Mouse (Mus musculus) lung, adult 2 months (tissue): Measurements from ENCODE around the gene Irgc1. TPM values are rescaled to one million over a fixed set of nuclear protein-coding genes. Genes with fewer than 3 reads are reported as not detected.

Source experiments
- DNase-seq: peaks from one replicate; pipeline ENCODE4 v3.0.0; 2022
- H3K4me1 ChIP-seq: fragments of 200-500 bp; 2 replicates; pipeline ENCODE4 v1.6.1; 2011; ENCODE audit warnings: low read length; ENCODE audit not compliant: control insufficient read depth, insufficient read depth
- H3K4me3 ChIP-seq: fragments of 200-500 bp; replicated peaks from 2 replicates; pipeline ENCODE3; 2011; ENCODE audit warnings: low read depth, mild to moderate bottlenecking, control low read depth, low read length; ENCODE audit errors: extremely low read depth
- CTCF ChIP-seq: fragments of 200-500 bp; IDR thresholded peaks from 2 replicates; pipeline ENCODE4 v1.5.1; 2011; ENCODE audit warnings: mild to moderate bottlenecking, low read length, control low read depth; ENCODE audit not compliant: insufficient read depth
- POLR2A ChIP-seq: fragments of 200-500 bp; IDR thresholded peaks from 2 replicates; pipeline ENCODE4 v1.6.1; 2011; ENCODE audit warnings: low read depth, mild to moderate bottlenecking, control low read depth, low read length, borderline replicate concordance; ENCODE audit errors: extremely low read depth
- WGBS: fragments of 180-500 bp; shearing (Covaris S2); methylation state at CpG from one replicate; pipeline ENCODE4 v1.1.7; 2018; 5-methylcytosine and 5-hydroxymethylcytosine counted together
- polyA plus RNA-seq: library from polyadenylated mRNA; depleted of rRNA; stranded (reverse); fragments of >200 nt; gene quantifications from 2 replicates; pipeline ENCODE4 v1.2.3, GENCODE M21; 2012; rRNA removed

Irgc1 gene
- polyA plus RNA-seq, 1 experiment: 0.69 TPM

GRCm38 (mm10) chr7:24394475-24395161 is 57.5 kb downstream of the Irgc1 start:
- no peak for TF ChIP-seq CTCF
- no peak for TF ChIP-seq POLR2A
- no peak for DNase-seq
- 64% methylated on average over 15 of the region's 15 CpGs for WGBS
- H3K4me1 ChIP-seq: no peaks in the 10 kb centered on the region
- no peak overlapping the region for H3K4me3 ChIP-seq

- TF ChIP-seq POLR2A (no peak), CTCF (no peak)
- no peak overlapping the region for H3K4me3 ChIP-seq
- DNase-seq: no peak
- 81% methylated on average over 3 of the region's 3 CpGs for WGBS
- H3K4me1 ChIP-seq: no peaks in the 10 kb centered on the region
Measured at GRCm38 (mm10) chr7:24394054-24394453, 58.0 kb downstream of the Irgc1 start.

GRCm38 (mm10) chr7:24391687-24392086 is 60.4 kb downstream of the Irgc1 start:
- H3K4me3 ChIP-seq: no peak overlapping the region
- DNase-seq: no peak
- H3K4me1 ChIP-seq: no peaks in the 10 kb centered on the region
- TF ChIP-seq CTCF (no peak), POLR2A (no peak)
- 66% methylated on average over 2 of the region's 2 CpGs for WGBS

- no peak for TF ChIP-seq POLR2A
- TF ChIP-seq CTCF: no peak
- H3K4me1 ChIP-seq: no peaks in the 10 kb centered on the region
- no peak overlapping the region for H3K4me3 ChIP-seq
- no peak for DNase-seq
- WGBS: 14% methylated on average over 5 of the region's 5 CpGs
Measured at GRCm38 (mm10) chr7:24391077-24391476, 61.0 kb downstream of the Irgc1 start.

- TF ChIP-seq POLR2A: no peak
- Histone ChIP-seq H3K4me3 (no peak overlapping the region), H3K4me1 (no peaks in the 10 kb centered on the region)
- DNase-seq: no peak
- 61% methylated on average over 7 of the region's 7 CpGs for WGBS
Measured at GRCm38 (mm10) chr7:24390512-24390911, 61.6 kb downstream of the Irgc1 start.

- Histone ChIP-seq H3K4me3 (no peak overlapping the region), H3K4me1 (no peaks in the 10 kb centered on the region)
- no peak for DNase-seq
- no peak for TF ChIP-seq POLR2A
- no peak for TF ChIP-seq CTCF
- 62% methylated on average over 13 of the region's 13 CpGs for WGBS
Measured at GRCm38 (mm10) chr7:24389516-24390187, 62.4 kb downstream of the Irgc1 start.

- WGBS: 55% methylated on average over 10 of the region's 10 CpGs
- Histone ChIP-seq H3K4me3 (no peak overlapping the region), H3K4me1 (no peaks in the 10 kb centered on the region)
- DNase-seq: no peak
- no peak for TF ChIP-seq POLR2A
- no peak for TF ChIP-seq CTCF
Measured at GRCm38 (mm10) chr7:24387059-24387556, 65.0 kb downstream of the Irgc1 start.

- 6% methylated on average over 11 of the region's 11 CpGs for WGBS
- TF ChIP-seq CTCF (peak; percentile 85), POLR2A (no peak)
- Histone ChIP-seq H3K4me3 (no peak overlapping the region), H3K4me1 (no peaks in the 10 kb centered on the region)
- peak; percentile 76 for DNase-seq
Measured at GRCm38 (mm10) chr7:24384827-24385226, 67.3 kb downstream of the Irgc1 start.

- WGBS: 60% methylated on average over 6 of the region's 6 CpGs
- Histone ChIP-seq H3K4me3 (no peak overlapping the region), H3K4me1 (no peaks in the 10 kb centered on the region)
- TF ChIP-seq POLR2A: no peak
- no peak for TF ChIP-seq CTCF
- no peak for DNase-seq
Measured at GRCm38 (mm10) chr7:24384070-24384469, 68.0 kb downstream of the Irgc1 start.

GRCm38 (mm10) chr7:24382730-24383372 is 69.2 kb downstream of the Irgc1 start:
- Histone ChIP-seq H3K4me1 (no peaks in the 10 kb centered on the region), H3K4me3 (no peak overlapping the region)
- DNase-seq: no peak
- no peak for TF ChIP-seq CTCF
- no peak for TF ChIP-seq POLR2A
- 72% methylated on average over 16 of the region's 16 CpGs for WGBS

Other genes with a start within 250 kb of the Irgc1 start
- 2.0 and 2.4 TPM in 2 replicates for gene Zfp111, start 240.9 kb downstream of the Irgc1 start, polyA plus RNA-seq
- 1.4 and 1.7 TPM in 2 replicates for gene Zfp109, start 214.7 kb downstream of the Irgc1 start, polyA plus RNA-seq
- 0.76 and 0.83 TPM in 2 replicates for gene Zfp108, start 197.5 kb downstream of the Irgc1 start, polyA plus RNA-seq
- 1.5 and 1.6 TPM in 2 replicates for gene Zfp93, start 181.9 kb downstream of the Irgc1 start, polyA plus RNA-seq
- 5.1 and 8.7 TPM in 2 replicates for gene Zfp61, start 151.1 kb downstream of the Irgc1 start, polyA plus RNA-seq
- 3.9 and 9.0 TPM in 2 replicates for gene Zfp94, start 135.6 kb downstream of the Irgc1 start, polyA plus RNA-seq
- gene Tescl, start 118.4 kb downstream of the Irgc1 start, polyA plus RNA-seq: 0.58 and 2.0 TPM in 2 replicates
- gene Lypd5, start 103.1 kb downstream of the Irgc1 start, polyA plus RNA-seq: 32.1 TPM in 1 of 2 replicates, not detected in the other
- gene Kcnn4, start 82.0 kb downstream of the Irgc1 start, polyA plus RNA-seq: 9.0 and 11.3 TPM in 2 replicates
- gene Smg9, start 52.7 kb downstream of the Irgc1 start, polyA plus RNA-seq: 35.8 and 58.4 TPM in 2 replicates
- 65.6 and 88.8 TPM in 2 replicates for gene Plaur, start 10.2 kb upstream of the Irgc1 start, polyA plus RNA-seq
- gene Cadm4, start 29.7 kb upstream of the Irgc1 start, polyA plus RNA-seq: 12.3 and 18.6 TPM in 2 replicates
- gene Zfp428, start 54.7 kb upstream of the Irgc1 start, polyA plus RNA-seq: 7.1 and 12.1 TPM in 2 replicates
- not detected in 2 replicates for gene AC161166.1, start 60.2 kb upstream of the Irgc1 start, polyA plus RNA-seq
- 14.7 and 16.5 TPM in 2 replicates for gene Irgq, start 78.4 kb upstream of the Irgc1 start, polyA plus RNA-seq
- 0.15 and 24.2 TPM in 2 replicates for gene Pinlyp, start 93.8 kb upstream of the Irgc1 start, polyA plus RNA-seq
- 36.9 and 40.5 TPM in 2 replicates for gene Xrcc1, start 94.0 kb upstream of the Irgc1 start, polyA plus RNA-seq
- 20.2 and 24.5 TPM in 2 replicates for gene Ethe1, start 135.2 kb upstream of the Irgc1 start, polyA plus RNA-seq
- 0.16 and 0.27 TPM in 2 replicates for gene Zfp575, start 135.3 kb upstream of the Irgc1 start, polyA plus RNA-seq
- gene Phldb3, start 158.5 kb upstream of the Irgc1 start, polyA plus RNA-seq: 3.6 and 5.9 TPM in 2 replicates
- 0.07 and 63.0 TPM in 2 replicates for gene Lypd3, start 184.3 kb upstream of the Irgc1 start, polyA plus RNA-seq
- gene Tex101, start 224.4 kb upstream of the Irgc1 start, polyA plus RNA-seq: 0.18 TPM in 1 of 2 replicates, not detected in the other